Mouse (Mus musculus) E14TG2a.4 (cell line): ENCODE results near the gene Trim40.
A peak's percentile ranks its signal among the peaks of the same experiment; 100 is the strongest.

ENCODE experiments used
- H3K27me3 ChIP-seq: 2 replicates; pipeline ENCODE4 v1.6.1; 2014; ENCODE audit warnings: low read length, control low read depth; ENCODE audit not compliant: insufficient read depth
- H3K36me3 ChIP-seq: 2 replicates; pipeline ENCODE4 v1.6.1; 2014; ENCODE audit warnings: low read length, control low read depth; ENCODE audit not compliant: insufficient read depth
- H3K4me1 ChIP-seq: replicated peaks from 2 replicates; pipeline ENCODE4 v1.6.1; 2014; ENCODE audit warnings: low read depth, low read length, control low read depth
- H3K4me3 ChIP-seq: replicated peaks from 2 replicates; pipeline ENCODE4 v1.5.1; 2014; ENCODE audit warnings: mild to moderate bottlenecking, low read length
- H3K9me3 ChIP-seq: 2 replicates; pipeline ENCODE4 v1.6.1; 2014; ENCODE audit warnings: low read length, control low read depth
- CTCF ChIP-seq: conservative IDR thresholded peaks from 2 replicates; pipeline ENCODE4 v1.5.1; 2014; ENCODE audit warnings: low read length
- NANOG ChIP-seq: IDR thresholded peaks from 2 replicates; pipeline ENCODE4 v1.6.1; 2014; ENCODE audit warnings: borderline replicate concordance, low read length, mixed read lengths
- POU5F1 ChIP-seq: IDR thresholded peaks from 2 replicates; pipeline ENCODE4 v1.6.1; 2014; ENCODE audit warnings: low read length, borderline replicate concordance

The Trim40 gene

DNA sequence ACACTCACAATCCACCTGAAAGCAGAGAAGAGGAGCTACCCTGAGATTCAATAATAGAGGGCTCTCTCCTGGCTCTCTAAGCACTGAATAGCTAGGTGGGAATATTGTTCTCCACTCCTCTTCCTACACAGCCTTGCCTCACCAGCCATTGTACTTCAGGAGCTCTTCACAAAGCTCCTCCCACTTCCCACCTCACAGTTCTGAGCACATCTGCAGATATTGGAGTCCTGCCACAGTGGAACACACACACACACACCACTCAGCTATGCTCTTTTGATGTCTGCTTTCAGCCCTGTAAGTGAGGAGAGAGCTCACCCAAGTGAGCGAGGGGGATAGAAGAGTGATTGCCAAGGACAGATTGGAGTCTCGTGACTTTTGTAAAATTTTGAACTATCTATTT is 6.6 kb downstream of the Trim40 start:
- Histone ChIP-seq H3K36me3 (no peaks in the 10 kb centered on the region), H3K4me1 (no peaks in the 10 kb centered on the region), H3K4me3 (no peak overlapping the region), H3K27me3 (no peaks in the 10 kb centered on the region), H3K9me3 (peaks cover 17% of the 10 kb centered on the region; the same call in 1 of the 2 replicates)
- no peak for TF ChIP-seq POU5F1
- TF ChIP-seq CTCF: no peak
- TF ChIP-seq NANOG: no peak

DNA sequence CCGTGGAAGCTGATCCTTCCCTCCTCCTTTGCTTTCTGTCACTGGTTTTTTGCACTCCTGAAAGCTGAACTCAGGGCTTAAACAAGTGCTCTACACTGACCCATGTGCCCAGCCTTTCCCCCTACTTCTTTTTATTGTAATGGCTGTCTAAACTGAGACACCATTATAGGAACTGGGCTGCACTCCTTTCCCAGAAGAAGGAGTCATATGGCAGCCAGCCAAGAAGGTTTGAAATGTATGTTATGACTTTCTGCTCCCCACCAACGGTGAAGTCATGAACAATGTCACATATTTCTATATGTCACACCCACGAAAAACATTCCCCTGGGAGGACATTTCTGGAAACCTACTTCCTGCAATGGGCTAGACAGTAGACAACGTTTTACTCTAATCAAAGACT is 15.3 kb downstream of the Trim40 start:
- Histone ChIP-seq H3K4me3 (no peak overlapping the region), H3K36me3 (no peaks in the 10 kb centered on the region), H3K9me3 (no peaks in the 10 kb centered on the region), H3K4me1 (peaks cover 4% of the 10 kb centered on the region; the same call in 1 of the 2 replicates), H3K27me3 (peaks cover 20% of the 10 kb centered on the region)
- no peak for TF ChIP-seq NANOG
- no peak for TF ChIP-seq CTCF
- TF ChIP-seq POU5F1: no peak

DNA sequence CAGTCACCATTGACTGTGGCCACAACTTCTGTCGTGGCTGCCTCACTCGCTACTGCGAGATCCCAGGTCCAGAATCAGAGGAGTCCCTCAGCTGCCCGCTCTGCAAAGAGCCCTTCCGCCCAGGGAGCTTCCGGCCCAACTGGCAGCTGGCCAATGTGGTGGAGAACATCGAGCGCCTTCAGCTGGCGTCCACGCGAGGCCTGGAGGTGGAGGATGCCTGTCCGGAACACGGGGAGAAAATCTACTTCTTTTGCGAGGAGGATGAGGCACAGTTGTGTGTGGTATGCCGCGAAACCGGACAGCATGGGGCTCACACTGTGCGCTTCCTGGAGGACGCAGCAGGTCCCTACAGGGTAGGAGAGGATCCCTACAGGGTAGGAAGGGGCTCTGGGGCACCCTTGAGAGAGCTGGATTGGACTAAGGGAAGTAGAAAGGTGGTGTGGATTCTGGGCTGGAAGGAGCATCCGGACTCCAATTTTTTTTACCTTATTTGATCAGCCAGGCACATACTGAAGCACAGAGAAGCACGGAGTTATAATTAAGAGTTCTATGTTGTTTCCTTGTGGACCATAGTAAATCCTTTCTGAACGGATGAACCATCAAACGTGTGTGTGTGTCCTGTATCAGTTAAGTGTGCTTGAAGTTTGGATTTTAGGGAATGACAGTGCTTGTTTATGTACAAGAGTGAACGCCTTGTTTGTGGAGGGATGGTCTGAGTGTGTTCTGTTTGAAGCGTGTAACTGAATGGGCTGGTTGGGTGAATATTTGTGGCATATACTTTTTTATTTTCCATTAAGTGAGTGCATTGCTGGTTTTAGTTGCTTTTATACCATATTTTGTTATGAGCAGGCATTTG is 19.7 kb downstream of the Trim40 start:
- Histone ChIP-seq H3K4me3 (peak overlapping the region; percentile 37; the same call in 1 of the 2 replicates), H3K36me3 (no peaks in the 10 kb centered on the region), H3K4me1 (peaks cover 19% of the 10 kb centered on the region), H3K27me3 (peaks cover 53% of the 10 kb centered on the region), H3K9me3 (no peaks in the 10 kb centered on the region)
- TF ChIP-seq CTCF (no peak), POU5F1 (no peak), NANOG (no peak)

DNA sequence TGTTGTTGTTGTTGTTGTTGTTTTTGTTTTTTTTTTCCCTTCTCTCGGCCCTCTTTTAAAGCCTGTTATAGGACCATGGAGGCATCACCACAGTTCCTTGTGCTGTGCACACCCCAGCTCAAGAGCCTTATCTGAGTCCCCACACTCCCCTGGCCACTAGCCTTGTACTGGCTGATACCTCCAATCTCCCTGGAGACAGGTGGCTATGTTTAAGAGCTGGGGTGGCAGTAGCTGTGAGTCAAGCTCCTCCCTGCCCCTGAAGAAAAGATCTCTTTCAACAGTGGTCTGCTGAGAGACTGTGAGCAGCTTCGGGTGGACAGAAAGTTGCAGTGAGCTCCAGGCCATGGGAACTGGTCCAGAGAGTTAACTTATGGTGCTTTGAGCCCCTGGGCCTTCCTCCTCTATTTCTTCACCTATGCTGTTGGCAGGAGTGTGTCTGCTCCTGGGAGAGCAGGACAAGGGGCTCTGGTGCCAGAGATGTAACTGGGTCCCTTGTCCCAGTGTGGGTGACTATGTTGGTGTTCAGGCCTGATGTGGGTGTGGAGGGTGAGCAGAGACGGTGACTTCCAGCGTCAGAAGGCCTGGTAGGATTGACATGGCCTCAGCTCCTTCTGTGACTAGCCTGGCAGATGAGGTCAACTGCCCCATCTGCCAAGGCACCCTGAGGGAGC is 20.5 kb downstream of the Trim40 start, which contains the start of gene Trim10:
Gene Trim10 (plus strand): TSS at position 291 of the 671 bp plus-strand sequence.
- H3K9me3 ChIP-seq: no peaks in the 10 kb centered on the region
- peaks cover 19% of the 10 kb centered on the region for H3K4me1 ChIP-seq
- no peaks in the 10 kb centered on the region for H3K36me3 ChIP-seq
- TF ChIP-seq NANOG (no peak), POU5F1 (no peak), CTCF (no peak)
- peaks cover 59% of the 10 kb centered on the region for H3K27me3 ChIP-seq
- peak within 1 kb of the TSS; percentile 37; the same call in 1 of the 2 replicates for H3K4me3 ChIP-seq

DNA sequence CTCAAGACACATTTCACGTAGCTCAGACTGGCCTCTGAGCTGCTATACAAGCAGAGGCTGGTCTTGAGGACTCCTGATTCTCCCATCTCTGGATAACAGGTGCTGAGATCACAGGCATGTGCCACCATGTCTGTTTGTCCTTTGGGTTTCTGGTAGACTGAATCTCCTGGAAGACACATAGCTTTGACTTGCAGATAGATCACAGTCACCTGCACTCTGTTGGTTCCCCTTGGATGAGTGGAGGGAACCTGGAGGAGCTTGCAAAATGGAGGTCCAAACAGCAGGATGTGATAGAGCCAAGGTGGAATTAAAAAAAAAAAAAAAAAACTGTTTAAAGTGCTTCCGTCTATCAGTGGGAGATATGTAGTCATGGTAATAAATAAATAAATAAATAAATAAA is 21.1 kb downstream of the Trim40 start:
- H3K4me3 ChIP-seq: no peak overlapping the region
- TF ChIP-seq NANOG: no peak
- TF ChIP-seq CTCF: no peak
- no peak for TF ChIP-seq POU5F1
- H3K9me3 ChIP-seq: no peaks in the 10 kb centered on the region
- no peaks in the 10 kb centered on the region for H3K36me3 ChIP-seq
- H3K4me1 ChIP-seq: peaks cover 19% of the 10 kb centered on the region
- H3K27me3 ChIP-seq: peaks cover 62% of the 10 kb centered on the region

DNA sequence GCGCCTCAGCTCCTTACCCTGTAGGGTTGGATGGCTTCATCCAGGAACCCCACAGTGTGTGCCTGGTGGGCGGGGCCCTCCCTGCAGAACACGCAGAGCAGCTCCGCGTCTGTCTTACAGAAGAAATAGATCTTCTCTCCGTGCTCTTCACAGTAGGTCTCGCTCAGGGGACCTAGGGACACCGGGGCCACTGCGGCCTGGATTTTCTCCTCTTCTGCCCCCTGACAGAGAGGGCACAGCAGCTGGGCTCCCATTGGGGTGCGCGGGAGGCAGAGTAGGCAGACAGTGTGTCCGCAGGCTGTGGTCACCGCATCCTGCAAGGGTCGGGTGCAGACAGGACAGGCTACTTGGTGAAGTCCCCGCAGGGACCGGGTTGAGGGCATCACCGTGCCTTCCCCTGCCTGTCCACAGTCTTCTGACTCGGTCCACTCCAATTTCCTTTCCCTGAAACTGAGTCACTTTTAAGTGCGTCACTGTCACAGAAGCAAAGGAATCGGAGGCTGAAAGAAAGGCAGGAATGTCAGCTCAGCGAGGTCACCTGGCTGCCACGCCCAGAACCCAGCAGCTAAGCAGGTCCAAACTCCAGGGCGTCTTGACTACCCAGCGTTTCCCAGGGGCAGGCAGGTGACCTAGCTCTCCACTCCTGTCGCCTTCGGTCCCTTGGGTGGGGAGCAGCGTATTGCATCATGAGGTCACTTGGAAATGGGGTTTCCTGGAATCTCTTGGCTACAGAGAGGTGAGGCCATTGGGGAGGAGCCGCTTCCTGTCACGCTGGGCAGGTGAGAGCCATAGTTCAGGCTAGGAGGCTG is 23.0 kb downstream of the Trim40 start, which contains the start of gene Trim15:
Gene Trim15 (minus strand): TSS at position 492 of the 809 bp plus-strand sequence.
- no peak for TF ChIP-seq NANOG
- TF ChIP-seq POU5F1: no peak
- TF ChIP-seq CTCF: no peak
- Histone ChIP-seq H3K4me1 (peaks cover 19% of the 10 kb centered on the region), H3K4me3 (peak within 1 kb of the TSS; percentile 74), H3K9me3 (no peaks in the 10 kb centered on the region), H3K36me3 (no peaks in the 10 kb centered on the region), H3K27me3 (peaks cover 52% of the 10 kb centered on the region)

DNA sequence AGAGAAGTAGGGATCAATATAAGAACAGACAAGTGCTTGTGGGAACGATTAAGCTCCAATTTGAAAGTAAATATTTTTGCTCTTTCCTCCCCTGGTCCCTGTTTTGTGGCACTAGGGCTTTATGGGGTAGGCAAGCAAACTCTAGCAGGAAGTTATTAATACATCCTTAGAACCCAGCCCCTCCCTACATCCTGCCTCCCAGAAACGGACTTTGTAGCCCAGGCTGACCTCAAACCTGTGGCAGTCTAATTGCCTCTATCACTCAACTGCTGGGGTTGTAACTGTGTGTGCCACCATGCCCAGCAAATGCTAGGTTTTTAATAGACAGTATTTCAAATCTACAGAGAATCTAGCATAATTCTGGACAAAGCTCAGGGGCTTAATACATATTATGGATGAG is 28.2 kb downstream of the Trim40 start:
- TF ChIP-seq NANOG (no peak), CTCF (no peak)
- Histone ChIP-seq H3K4me1 (peaks cover 10% of the 10 kb centered on the region), H3K9me3 (no peaks in the 10 kb centered on the region), H3K4me3 (no peak overlapping the region), H3K36me3 (peaks cover 34% of the 10 kb centered on the region), H3K27me3 (peaks cover 22% of the 10 kb centered on the region)

DNA sequence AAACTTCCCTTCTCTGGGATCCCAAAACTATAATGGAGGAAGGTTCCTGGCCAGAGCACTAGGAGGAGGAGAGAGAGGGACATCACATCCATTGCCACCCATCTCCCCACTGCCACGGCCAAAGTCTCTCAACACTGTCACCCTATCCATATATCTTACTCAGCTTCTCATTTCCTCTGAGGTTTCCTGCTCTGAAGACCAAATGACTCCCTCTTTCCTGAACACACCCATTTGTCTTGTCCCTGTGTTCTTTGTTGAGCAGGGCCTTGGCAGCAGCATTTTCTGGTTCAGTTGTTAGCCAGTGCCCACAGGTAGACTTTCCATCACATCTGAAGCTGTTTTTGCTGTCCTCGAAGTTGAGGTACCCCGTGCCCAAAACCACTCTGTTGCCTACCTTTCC is 31.7 kb downstream of the Trim40 start:
- H3K9me3 ChIP-seq: no peaks in the 10 kb centered on the region
- H3K4me1 ChIP-seq: peaks cover 19% of the 10 kb centered on the region
- no peak for TF ChIP-seq POU5F1
- no peak for TF ChIP-seq NANOG
- TF ChIP-seq CTCF: no peak
- H3K27me3 ChIP-seq: no peaks in the 10 kb centered on the region
- no peak overlapping the region for H3K4me3 ChIP-seq
- H3K36me3 ChIP-seq: peaks cover 69% of the 10 kb centered on the region
